Mouse (Mus musculus) adrenal gland, adult (tissue): ENCODE data around the gene Auts2.

ENCODE experiments used
- DNase-seq, 2 experiments: peaks; one replicate each; pipeline ENCODE4 v3.0.0; 2022 to 2023; ENCODE audit warnings: low spot score in 1 of 2; ENCODE audit not compliant: inconsistent age in 2 of 2

Auts2 gene

GRCm38 (mm10) chr5:131815498-131815897, 727.6 kb downstream of the Auts2 start:
- peak in 1 of 2 experiments; percentile 59 for DNase-seq

GRCm38 (mm10) chr5:131814503-131815003, 728.6 kb downstream of the Auts2 start:
- peak; percentile 46 to 86 for DNase-seq

- peak in 1 of 2 experiments; percentile 65 for DNase-seq
These were observed 729.1 kb downstream of the Auts2 start for GRCm38 (mm10) chr5:131813952-131814502.

- DNase-seq, result peak in 1 of 2 experiments; percentile 45
These were observed 729.8 kb downstream of the Auts2 start for GRCm38 (mm10) chr5:131813331-131813781.

- DNase-seq, result peak in 1 of 2 experiments; percentile 48
These were observed 730.6 kb downstream of the Auts2 start for GRCm38 (mm10) chr5:131812483-131813063.

GRCm38 (mm10) chr5:131806350-131806749, 736.8 kb downstream of the Auts2 start:
- DNase-seq, result no peak

- no peak for DNase-seq
These were observed 737.9 kb downstream of the Auts2 start for GRCm38 (mm10) chr5:131805277-131805676.

- no peak for DNase-seq
These were observed 739.5 kb downstream of the Auts2 start for GRCm38 (mm10) chr5:131803609-131804008.

GRCm38 (mm10) chr5:131802340-131803036, 740.7 kb downstream of the Auts2 start:
- no peak for DNase-seq

- no peak for DNase-seq
These were observed 741.2 kb downstream of the Auts2 start for GRCm38 (mm10) chr5:131801924-131802323.

GRCm38 (mm10) chr5:131798373-131798772, 744.8 kb downstream of the Auts2 start:
- DNase-seq, result no peak

- no peak for DNase-seq
These were observed 746.1 kb downstream of the Auts2 start for GRCm38 (mm10) chr5:131797044-131797443.

- DNase-seq, result no peak
These were observed 748.6 kb downstream of the Auts2 start for GRCm38 (mm10) chr5:131794411-131795133.

- no peak for DNase-seq
These were observed 753.5 kb downstream of the Auts2 start for GRCm38 (mm10) chr5:131789601-131790000.

- DNase-seq, result no peak
These were observed 755.1 kb downstream of the Auts2 start for GRCm38 (mm10) chr5:131788008-131788407.

- no peak for DNase-seq
These were observed 759.9 kb downstream of the Auts2 start for GRCm38 (mm10) chr5:131783241-131783640.

- DNase-seq, result no peak
These were observed 762.1 kb downstream of the Auts2 start for GRCm38 (mm10) chr5:131781063-131781462.

GRCm38 (mm10) chr5:131779171-131779570, 764.0 kb downstream of the Auts2 start:
- DNase-seq, result no peak

GRCm38 (mm10) chr5:131775672-131776071, 767.5 kb downstream of the Auts2 start:
- DNase-seq, result no peak

- DNase-seq, result no peak
These were observed 767.9 kb downstream of the Auts2 start for GRCm38 (mm10) chr5:131775222-131775621.

- DNase-seq, result no peak
These were observed 768.4 kb downstream of the Auts2 start for GRCm38 (mm10) chr5:131774792-131775191.
